Mouse (Mus musculus) telencephalon, adult 2 months (tissue): ENCODE results near the gene Vmn2r36.
"Not testable (repeated sequence)": the region's sequence is repeated elsewhere in the genome, so short reads cannot be mapped to it uniquely, and the experiment has no call there.

Source experiments
- DNase-seq: peaks from one replicate; pipeline ENCODE4 v3.0.0-alpha.2; 2011; ENCODE audit warnings: low read depth, low spot score

Vmn2r36 gene

DNA sequence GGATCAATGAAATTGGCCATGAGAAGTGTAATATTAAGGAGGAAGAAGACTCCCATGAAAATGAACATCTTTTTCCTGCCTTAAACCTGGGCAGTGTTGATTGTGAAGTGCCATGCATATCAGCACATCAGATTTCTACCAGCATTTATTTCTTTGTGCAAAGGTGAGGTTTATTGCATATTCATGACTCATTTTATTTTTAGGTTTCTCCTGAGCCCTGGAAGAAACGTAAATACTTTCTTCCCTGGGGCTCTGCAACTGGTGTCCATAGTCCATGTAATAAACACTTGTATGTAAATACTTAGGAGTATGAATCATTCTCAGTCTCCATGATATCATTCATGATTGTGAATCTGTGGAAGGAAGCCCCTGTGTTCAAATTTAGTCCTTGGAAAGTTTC lies at the start of gene Vmn2r36:
Gene Vmn2r36, minus strand, starts transcription at position 101 of the 400 bp plus-strand sequence.
- DNase-seq = not testable (repeated sequence)
